Mouse (Mus musculus) R1 (cell line): ENCODE data around the gene Faah.

Experiments
- DNase-seq: peaks from one replicate; pipeline ENCODE4 v3.0.0-alpha.2; 2018; ENCODE audit warnings: low read depth, low spot score

Gene Faah

DNA sequence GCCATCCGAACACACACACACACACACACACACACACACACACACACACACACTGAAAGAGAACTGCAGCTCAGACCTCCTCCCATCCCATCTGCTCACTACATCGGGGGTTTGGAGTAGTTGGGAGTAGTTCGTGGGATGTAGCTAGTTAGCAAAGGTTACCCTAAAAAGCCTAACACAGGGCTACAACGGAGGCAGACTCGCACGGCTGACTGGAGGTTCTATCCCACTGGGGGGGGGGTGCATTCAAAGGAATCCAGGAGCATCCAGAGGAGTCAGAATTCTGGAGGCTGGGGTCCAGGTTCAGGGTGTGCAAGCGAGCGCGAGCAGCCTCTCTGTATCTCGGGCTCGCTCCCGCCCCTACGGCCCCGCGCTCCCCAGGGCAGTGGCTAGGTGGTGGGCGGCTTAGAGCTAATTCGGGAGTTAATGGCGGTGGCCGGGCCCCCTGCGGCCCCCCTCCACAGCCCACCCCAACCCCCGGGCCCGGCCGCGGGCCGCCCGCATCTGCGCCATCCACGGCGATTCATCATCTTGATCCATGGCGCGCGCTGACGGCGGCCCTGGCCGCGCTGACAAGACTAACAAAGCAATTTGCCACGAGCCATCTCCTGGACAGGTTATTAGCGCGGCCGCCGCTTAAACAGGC lies 73.9 kb downstream of the Faah start:
- no peak for DNase-seq

DNA sequence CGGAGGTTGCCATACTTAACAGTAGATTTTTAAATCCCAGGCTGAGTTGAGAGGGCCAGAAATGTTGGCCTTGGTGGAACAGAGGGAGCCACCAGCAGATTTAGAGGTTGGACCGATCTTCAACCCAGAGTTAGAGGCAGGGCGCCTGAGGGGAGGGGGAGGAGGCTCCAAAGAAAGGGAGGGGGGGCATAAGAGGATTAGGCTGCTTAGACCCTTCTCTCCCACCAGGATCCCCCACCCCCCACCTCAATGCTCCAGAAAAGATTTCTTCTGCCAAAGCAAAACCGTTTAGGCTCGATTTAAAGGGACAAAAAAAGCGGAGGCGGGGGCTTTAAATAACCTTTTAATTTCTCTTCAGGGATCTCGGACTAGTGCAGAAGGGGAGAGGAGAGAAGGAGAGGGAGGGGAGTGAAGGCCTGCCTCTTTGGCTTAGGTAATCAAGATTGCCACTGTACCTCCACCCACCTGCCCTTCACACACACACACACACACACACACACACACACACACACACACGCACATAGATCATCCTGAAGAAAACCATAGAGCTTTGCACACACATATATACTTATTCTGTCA lies 76.4 kb downstream of the Faah start:
- no peak for DNase-seq

DNA sequence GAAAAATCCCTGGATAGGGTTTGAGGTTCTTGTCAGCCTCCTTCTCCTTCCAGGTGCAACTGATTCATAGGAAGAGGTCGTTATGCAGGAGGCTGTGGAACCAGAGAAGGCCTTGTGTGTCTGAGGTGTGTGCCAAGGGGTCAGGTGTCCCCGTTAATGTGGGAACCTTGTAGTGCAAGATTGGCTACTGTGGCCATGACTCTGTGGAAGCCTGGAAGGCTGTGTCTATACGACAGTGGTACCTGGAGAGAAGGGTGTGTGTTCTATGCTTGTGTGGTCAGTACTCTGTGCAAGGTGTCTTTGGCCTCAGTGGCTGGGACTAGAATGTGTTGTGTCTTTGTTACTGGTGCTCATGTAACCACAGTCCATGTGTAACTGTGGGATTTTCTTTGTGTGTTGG lies 77.0 kb downstream of the Faah start:
- no peak for DNase-seq

DNA sequence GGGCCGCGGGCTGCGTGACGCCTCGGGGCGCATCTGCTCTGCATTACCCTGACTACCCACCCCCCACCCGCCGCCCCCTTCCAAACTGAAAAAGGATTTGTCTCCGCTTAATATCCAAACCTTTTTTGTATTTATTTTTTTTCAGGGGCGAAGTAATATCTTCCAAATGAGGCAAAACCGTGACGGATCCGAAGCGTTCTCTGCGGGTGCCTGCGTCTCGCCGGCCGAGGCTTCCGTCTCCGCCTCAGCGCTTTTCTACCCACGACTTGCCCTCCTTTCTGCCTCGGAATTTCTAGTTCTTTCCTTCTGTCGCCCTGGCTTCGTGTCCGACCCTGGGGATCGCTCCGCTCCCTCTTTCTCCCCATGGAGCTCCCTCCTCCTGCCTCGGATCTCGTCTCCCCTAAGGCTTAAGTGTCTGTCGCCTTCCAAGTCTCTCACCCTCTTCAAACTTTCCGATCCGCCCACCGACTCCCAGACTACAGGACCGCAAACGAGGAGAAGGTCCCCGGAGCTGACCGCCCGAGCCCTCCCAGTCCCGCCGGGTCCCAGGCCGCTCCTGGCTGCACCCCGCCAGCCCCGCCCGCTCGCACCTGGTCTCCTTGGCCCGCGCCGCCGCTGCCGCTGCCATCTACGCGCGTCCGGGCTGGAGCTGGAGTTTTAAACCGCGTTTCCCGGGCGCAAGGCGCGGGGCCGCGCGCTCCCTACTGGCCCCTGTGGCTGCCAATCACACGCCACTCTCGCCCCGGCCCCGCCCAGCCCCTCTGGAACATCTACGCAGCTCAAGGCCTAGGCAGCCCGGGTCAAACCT lies 78.2 kb downstream of the Faah start, which contains the start of gene Dmbx1:
TSS of gene Dmbx1 (minus strand) at position 632 of the 808 bp plus-strand sequence.
- peak; percentile 87 for DNase-seq

DNA sequence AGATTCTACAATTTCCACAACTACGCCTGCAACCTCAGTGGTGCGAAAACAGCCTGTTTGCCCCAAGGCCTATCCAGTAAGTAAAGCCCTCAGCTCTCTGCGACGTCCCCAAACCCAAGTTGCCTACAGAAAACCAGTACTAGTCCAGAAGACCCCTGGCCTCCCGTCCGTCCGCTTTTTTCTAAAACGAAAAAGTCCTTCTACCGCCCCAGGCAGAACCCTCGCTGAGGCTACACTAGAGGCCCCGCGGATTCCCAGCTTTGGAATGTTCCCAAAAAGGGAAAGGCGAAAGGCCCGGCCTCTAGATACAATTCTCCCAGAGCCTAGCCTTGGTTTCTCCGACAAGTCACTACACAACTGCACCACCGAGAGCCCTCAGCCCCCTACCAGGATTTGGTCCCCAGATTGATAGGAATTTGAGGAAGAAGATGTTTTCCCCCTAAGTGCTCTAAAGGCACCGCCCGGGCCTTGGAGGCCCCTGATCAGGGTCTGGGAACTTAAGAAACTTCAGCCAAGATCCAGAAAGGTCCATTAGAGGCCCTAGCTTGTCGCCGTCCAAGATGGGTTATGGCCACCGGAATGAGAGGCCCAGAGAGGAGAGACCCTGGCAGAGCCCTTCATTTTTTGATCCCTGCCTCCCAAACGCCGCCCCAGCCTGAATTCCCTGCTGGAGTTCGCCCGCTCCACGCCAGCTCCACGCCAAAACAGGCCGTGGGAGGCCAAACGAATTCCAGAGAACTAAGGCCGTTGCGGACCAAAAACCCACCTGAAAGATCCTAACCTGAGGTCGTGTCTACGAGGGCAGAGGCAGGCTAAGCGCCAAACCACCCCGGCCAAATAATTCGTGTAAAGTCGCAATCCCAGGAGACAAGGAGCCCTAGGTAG lies 79.2 kb downstream of the Faah start:
- DNase-seq: peak; percentile 34

DNA sequence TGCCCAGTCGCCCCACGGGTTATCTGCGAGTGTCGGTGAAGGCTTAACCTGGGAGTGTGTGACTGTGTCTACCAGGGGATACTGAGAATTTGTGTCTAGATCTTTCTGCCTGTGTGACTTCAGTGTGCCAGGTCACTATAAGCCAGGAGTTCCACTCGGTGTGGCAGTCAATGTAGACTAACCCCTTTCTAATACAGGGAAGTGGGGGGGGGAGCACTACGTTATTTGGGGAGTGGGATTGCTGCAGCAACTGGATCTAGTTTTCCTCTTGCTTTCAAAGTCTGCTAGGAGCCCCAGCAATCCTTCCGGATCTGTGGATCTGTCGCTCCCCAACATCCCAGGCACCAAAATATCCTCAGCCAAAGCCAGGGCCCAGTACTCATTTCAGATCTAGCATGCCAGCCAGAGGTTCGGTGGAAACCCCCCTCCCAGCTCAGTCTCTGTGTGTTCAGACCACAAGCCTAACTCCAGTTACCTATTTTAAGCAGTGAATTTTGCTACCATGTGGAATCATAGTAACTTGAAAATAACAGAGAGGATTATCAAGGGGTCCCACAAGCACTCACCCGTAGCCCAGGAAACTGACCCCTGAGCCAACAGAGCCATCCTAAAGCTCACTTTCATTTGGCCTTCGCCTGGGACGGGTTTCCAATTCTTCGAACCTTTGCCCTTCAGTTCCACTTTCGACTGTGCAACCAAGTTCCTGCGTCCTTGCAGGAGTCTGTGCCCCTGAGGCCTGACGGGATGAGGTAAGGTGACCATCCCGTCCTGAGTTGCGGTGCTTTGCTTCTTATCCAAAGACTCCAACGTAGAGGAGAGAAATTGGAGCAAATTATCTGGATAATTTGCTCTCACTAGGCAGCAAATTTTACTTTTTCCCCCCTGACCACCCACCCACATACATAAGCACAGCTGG lies 80.4 kb downstream of the Faah start:
- DNase-seq: no peak

DNA sequence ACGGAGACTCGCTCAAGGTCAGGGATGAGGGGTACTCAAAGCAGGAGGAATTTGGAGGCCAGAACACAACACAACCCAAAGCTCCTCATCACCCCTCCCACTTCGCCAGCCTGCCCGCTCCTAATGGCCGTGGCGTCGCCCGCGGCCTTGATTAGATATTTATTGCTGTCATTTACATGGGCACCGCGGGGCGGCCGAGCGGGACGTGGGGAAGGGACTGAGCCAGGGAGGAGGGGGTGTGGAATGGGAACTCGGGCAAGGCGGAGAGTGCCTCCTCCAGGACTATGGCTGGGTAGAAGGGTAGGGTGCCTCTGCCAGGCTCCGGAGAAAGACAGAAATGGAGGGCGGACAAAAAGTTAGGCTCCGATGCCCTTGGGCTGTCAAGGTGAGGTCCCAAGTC lies 81.1 kb downstream of the Faah start:
- no peak for DNase-seq

DNA sequence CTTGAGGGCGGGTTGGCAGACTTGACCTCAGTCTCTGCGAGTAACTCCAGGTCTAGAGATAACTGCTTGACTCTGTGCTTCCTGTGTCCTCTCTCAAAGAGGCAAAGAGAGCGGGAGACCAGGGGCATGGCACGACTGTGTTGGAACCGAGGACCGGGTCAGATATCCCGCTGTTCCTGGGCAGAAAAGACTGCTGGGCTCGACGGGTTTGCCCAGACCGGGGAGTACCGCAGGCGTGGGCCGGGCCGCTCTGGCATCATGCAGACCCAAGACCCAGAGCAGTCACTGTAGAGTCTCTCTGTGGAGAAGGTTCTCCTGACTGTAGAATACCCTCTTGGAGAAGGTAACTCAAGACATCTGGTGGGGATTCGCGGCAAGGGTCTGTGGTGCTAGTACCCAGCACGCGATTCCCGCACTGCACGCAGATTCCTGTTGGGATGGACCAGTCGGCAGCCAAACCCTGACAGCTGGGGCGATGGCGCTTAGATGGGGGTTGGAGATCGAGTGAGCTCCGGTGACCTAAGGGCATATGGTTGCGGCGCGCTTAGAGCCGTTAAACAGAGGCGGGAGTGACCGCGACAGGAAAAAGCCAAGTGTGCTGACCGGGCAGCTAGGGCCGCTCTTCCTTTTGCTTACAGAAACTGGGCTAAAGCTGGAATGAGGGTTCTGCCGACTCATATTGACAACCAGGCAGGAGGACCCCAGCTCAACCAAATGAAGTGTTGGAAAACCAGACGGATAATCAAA lies 81.7 kb downstream of the Faah start:
- DNase-seq: peak; percentile 40

DNA sequence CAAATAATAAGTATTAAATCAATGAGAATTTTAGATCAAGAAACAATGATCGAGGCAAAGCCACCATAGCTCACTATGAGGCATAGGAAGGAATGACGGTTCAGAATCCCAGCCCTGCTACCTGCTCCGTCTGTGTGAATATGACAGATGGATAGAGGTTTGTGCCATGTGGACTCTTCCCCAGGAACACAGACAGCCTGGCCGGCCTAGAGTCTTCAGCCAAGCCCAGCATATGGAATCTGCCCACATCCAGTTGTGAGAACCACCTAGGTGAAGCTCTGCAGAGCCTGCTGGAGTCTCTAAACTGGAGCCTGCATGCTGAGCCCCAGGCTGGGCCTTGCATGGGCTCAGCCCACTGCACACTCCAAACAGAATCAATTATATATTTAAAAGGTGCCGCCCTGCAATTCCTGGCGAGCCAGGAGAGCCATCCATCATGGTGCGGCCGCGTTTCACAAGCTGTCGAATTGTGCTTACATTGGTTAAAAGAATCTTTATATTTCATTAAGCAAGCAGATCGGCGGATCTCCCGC lies 86.1 kb downstream of the Faah start:
- no peak for DNase-seq

DNA sequence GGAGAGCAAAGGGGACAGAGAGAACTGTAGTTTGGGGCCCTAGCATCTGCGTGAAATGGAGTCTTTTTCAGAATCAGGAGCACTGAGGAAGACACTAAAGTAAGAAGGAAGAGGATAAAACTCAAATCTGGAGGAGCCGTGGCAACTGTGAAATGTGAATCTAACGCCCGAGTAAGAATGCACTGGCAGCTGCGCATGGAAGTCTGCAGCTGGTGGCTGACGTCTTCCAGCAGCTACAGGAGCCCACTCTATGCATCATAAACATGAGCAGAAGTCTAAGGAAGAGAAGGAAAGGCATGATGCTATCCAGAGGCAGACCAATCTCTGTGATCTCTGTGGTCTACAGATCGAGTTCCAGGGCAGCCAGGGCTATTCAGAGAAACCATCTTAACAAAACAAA lies 90.1 kb downstream of the Faah start:
- no peak for DNase-seq

DNA sequence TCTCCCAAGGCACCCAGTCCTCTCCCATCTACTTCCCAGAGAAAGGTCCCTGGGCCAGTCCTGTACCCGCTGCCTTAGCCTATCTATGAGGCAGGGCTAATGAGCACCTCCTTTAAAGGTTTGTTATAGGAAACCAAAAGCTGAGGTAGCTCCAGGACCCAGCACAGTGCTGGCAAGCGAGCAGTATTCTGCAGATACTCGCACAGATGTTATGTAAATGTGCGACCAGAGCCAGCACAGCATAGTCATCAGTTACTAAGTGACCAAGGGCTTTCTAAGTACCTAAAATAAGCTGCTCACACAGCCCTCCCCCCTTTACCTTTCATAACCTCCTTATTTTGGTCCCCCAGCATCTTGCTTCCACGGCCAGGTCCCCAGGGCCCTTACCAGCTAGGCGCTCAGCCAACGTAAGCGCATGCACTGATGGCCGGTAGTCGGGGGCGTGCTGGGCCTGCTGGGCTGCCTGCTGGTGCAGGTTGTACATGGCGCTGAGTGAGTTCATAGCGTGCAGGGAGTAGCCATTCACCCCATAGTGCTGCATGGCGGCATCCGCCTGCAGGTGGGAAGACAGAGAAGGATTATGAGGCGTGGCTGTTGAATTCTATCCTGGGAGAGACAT lies 94.4 kb downstream of the Faah start:
- DNase-seq: no peak

DNA sequence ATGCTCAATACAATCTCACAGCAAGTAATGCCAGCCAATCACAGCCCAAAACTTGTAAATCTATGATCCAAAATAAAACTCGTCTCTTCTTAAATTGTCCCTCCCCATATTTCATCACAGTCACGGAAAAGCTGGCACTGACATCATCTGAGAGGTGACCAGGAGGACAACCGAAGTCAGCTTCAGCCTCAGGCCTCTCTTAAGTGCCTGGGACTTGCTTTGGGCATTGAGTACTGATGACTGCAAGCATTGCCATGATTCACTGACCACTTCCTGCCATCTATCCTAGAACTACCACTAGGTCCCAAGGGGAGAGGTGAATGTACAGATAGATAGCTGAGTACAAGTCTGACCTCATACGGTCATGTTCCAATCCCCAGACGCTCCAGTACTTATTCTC lies 95.0 kb downstream of the Faah start:
- no peak for DNase-seq

DNA sequence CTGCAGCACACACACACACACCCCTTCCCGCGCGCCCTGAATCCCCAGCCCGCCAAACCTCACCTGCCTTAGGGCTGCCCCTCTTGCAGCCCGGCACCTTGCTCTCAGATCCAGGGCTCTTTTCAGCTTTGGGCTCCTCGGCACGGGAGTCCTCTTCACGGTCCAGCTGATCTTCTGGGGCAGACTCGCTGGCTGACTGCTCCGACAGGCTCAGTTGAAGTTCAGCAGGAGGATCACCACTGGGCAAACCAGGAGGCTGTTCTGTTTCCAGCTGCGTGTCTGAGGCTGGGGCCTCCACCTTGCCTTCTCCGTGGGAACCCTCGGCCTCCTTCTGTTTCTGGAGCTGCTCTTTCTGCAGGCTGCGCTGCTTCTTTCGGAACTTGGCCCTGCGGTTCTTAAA lies 97.8 kb downstream of the Faah start:
- no peak for DNase-seq
